18 mouse cellular contexts compared by ENCODE assay signal in the genomic region with DNA sequence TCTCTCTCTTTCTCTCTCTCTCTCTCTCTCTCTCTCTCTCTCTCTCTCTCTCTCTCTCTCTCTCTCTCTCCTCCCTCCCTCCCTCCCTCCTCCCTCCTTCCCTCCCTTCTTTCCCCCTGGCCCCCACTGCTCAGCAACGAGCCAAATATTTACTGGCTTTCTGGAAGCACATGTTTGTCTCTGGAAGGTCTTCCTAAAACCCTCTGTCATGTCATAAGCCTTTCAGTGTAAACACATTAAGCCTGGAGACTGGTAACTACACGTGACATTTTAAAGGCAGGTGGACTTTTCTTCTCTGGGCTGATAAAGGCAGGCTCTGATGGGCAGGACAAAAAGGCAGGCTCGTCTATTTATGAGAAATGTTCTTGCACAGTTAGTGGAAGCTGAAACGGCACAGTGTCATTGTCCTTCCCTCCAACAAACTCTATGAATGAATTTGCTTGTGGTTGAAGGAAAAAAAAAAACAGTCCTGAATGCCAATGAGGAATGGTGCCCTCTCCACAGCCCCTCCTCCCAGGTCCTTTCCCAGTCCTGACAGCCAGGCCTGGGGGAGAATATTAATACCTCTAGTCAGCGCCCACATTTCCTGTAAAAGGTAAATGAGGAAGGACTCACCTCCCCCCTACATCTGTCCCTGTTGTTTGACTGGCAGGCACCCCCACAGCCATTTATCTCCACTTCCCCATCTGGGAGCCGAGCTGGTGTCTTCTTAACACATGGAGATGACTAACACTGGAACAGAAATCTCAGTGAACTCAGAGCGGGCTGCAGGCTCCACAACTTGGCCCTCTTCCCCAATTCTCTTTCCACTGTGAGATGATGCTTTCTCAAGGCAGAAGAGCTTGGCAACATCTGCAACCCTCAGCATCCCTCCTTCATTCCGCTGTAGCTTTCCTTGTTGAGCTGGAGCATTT. TPM values are rescaled to one million over a fixed set of nuclear protein-coding genes. Genes with fewer than 3 reads are reported as not detected.
DNase-seq lines count a peak whose midpoint lies in the region; ATAC-seq and TF ChIP-seq lines count a peak whose summit lies in the region.
"Had no signal": no experiment of that assay in that cellular context is flagged by ENCODE, and none has a peak within 500 bp of the region (broad histone marks: within the 10 kb centered on the region; RNA-seq: fewer than 3 reads in every experiment).

No protein-coding gene starts in this region.

- H3K27ac ChIP-seq in hindbrain, postnatal 0 days = peak overlapping the region; percentile 26; the same call in 1 of the 2 replicates
- H3K27ac ChIP-seq in hindbrain, embryonic 13.5 days = no peak overlapping the region
- H3K27ac ChIP-seq in left cerebral cortex, adult 2 months = peak overlapping the region; percentile 71
- H3K27ac ChIP-seq: heart, embryonic 13.5 days; lung, embryonic 15.5 days; stomach, embryonic 15.5 days had no signal

- no peaks in the 10 kb centered on the region for H3K9me3 ChIP-seq in hindbrain, postnatal 0 days (ENCODE audit: low read length)
- no peaks in the 10 kb centered on the region for H3K9me3 ChIP-seq in hindbrain, embryonic 13.5 days
- H3K9me3 ChIP-seq: heart, embryonic 13.5 days; stomach, embryonic 15.5 days had no signal

- H3K27me3 ChIP-seq in hindbrain, postnatal 0 days (ENCODE audit: insufficient read depth, low read length) = no peaks in the 10 kb centered on the region
- H3K27me3 ChIP-seq in hindbrain, embryonic 13.5 days = no peaks in the 10 kb centered on the region
- H3K27me3 ChIP-seq: lung, embryonic 15.5 days; stomach, embryonic 15.5 days had no signal

- peak; percentile 66 for ATAC-seq in hindbrain, postnatal 0 days
- no peak for ATAC-seq in hindbrain, embryonic 13.5 days (ENCODE audit: low FRiP score)

- H3K4me2 ChIP-seq in hindbrain, postnatal 0 days (ENCODE audit: low read depth, low read length) = no peak overlapping the region
- H3K4me2 ChIP-seq in hindbrain, embryonic 13.5 days = no peak overlapping the region
- H3K4me2 ChIP-seq: heart, embryonic 13.5 days; lung, embryonic 15.5 days; stomach, embryonic 15.5 days had no signal

- TF ChIP-seq CTCF in hindbrain, postnatal 0 days (IDR thresholded peaks at IDR 0.05; ENCODE audit: low read depth) = no peak
- no peak for TF ChIP-seq CTCF in left cerebral cortex, adult 2 months (IDR thresholded peaks at IDR 0.05)

- intact Hi-C loops in left cerebral cortex, adult 2 months (cut with DNase I) = loop anchor here (5.0 kb wide), 1 partner anchor 35 kb away; no protein-coding TSS in a partner anchor
- intact Hi-C loops in gastrocnemius, postnatal 36 days (cut with DNase I) = no loop called here

- no peak overlapping the region for H3K9ac ChIP-seq in hindbrain, postnatal 0 days (replicated peaks; ENCODE audit: low read length)
- no peak overlapping the region for H3K9ac ChIP-seq in hindbrain, embryonic 13.5 days
- H3K9ac ChIP-seq: heart, embryonic 13.5 days; lung, embryonic 15.5 days; stomach, embryonic 15.5 days had no signal

- 38% methylated on average over 8 of the region's 8 CpGs for WGBS in hindbrain, postnatal 0 days
- WGBS in hindbrain, embryonic 13.5 days = 59% methylated on average over 8 of the region's 8 CpGs

- no peaks in the 10 kb centered on the region for H3K4me1 ChIP-seq in hindbrain, postnatal 0 days (ENCODE audit: insufficient read depth, low read length)
- H3K4me1 ChIP-seq in hindbrain, embryonic 13.5 days (replicated peaks) = peaks cover 9% of the 10 kb centered on the region
- H3K4me1 ChIP-seq: heart, embryonic 13.5 days; lung, embryonic 15.5 days; stomach, embryonic 15.5 days had no signal

- DNase-seq in hindbrain, postnatal 0 days (ENCODE audit: low spot score) = peak; percentile 30
- peak; percentile 72 to 84 for DNase-seq in layer of hippocampus, adult 18-20 months (ENCODE audit: low spot score in 2 of 2)
- peak; percentile 65 to 73 for DNase-seq in left cerebral cortex, adult 2 months (ENCODE audit: extremely low spot score in 1 of 2, low spot score in 2 of 2)
- peak; percentile 79 for DNase-seq in right cerebral cortex, postnatal 25 days
- no peak for DNase-seq in gastrocnemius, postnatal 36 days
- no peak for DNase-seq in retina, postnatal 1 day
- no peak for DNase-seq in spleen, postnatal 36 days (ENCODE audit: low spot score in 2 of 2)
- DNase-seq: B cell, adult 2 months; cerebellum, adult 2 months; gastrocnemius, postnatal 14 days; liver; thymus, postnatal 4 days had no signal

- no peak overlapping the region for H3K4me3 ChIP-seq in hindbrain, postnatal 0 days (ENCODE audit: low read length)
- no peak overlapping the region for H3K4me3 ChIP-seq in hindbrain, embryonic 13.5 days
- no peak overlapping the region for H3K4me3 ChIP-seq in left cerebral cortex, adult 2 months
- H3K4me3 ChIP-seq: erythroblast, embryonic 14.5 days; heart, embryonic 13.5 days; lung, embryonic 15.5 days; stomach, embryonic 15.5 days had no signal

- H3K36me3 ChIP-seq in hindbrain, postnatal 0 days (ENCODE audit: insufficient read depth, low read length) = no peaks in the 10 kb centered on the region
- H3K36me3 ChIP-seq in hindbrain, embryonic 13.5 days = no peaks in the 10 kb centered on the region
- H3K36me3 ChIP-seq: G1E; heart, embryonic 13.5 days; lung, embryonic 15.5 days; stomach, embryonic 15.5 days had no signal

RNA-seq across cellular contexts. Expression of a gene that starts 44.5 kb away (rescaled TPM):
- 26.1 and 28.3 TPM in 2 replicates for total RNA-seq in hindbrain, postnatal 0 days (2014; rRNA removed)
- 10.7 and 11.9 TPM in 2 replicates for polyA plus RNA-seq in hindbrain, postnatal 0 days (2015; fragmentation: Nextera tagmentation; extraction: Ambion mirVana)
- polyA plus RNA-seq in hindbrain, embryonic 13.5 days (2015; fragmentation: Nextera tagmentation; extraction: Ambion mirVana) = 6.5 and 7.0 TPM in 2 replicates
- total RNA-seq in layer of hippocampus, adult 18-20 months (2021) = 10 to 100 TPM; 39.5 to 43.2 TPM
- total RNA-seq in left cerebral cortex, adult 2 months (2021) = 10 to 100 TPM; 36.9 to 38.9 TPM
- under 1 TPM in 1 of 2 experiments, not detected in 1; 0.10 TPM for total RNA-seq in gastrocnemius, postnatal 36 days (2021)
- polyA plus RNA-seq: erythroblast, embryonic 14.5 days; G1E had no signal

Comparison
In these comparisons a context has a peak if more than half of its experiments do, and no peak if none do; other contexts are left out.
1. DNase-seq: peak in hindbrain, postnatal 0 days (single experiment), layer of hippocampus, adult 18-20 months (2 of 2), left cerebral cortex, adult 2 months (2 of 2) and right cerebral cortex, postnatal 25 days (single experiment); none in gastrocnemius, postnatal 36 days (0 of 2), retina, postnatal 1 day (single experiment) and spleen, postnatal 36 days (0 of 2).
2. RNA of a gene that starts 44.5 kb away (total RNA-seq): 39.5 to 43.2 TPM in layer of hippocampus, adult 18-20 months, 36.9 to 38.9 TPM in left cerebral cortex, adult 2 months and 26.1 to 28.3 TPM in hindbrain, postnatal 0 days; 0.10 TPM in gastrocnemius, postnatal 36 days; every median in the first group is over 10 times any median in the second.